Mouse (Mus musculus): ENCODE results near the gene Stx17. TPM values are rescaled to one million over a fixed set of nuclear protein-coding genes. Genes with fewer than 3 reads are reported as not detected.

Stx17 gene
- polyA plus RNA-seq (2015; fragmentation: Nextera tagmentation; extraction: Ambion mirVana): 18.5 and 20.4 TPM in 2 replicates

DNA sequence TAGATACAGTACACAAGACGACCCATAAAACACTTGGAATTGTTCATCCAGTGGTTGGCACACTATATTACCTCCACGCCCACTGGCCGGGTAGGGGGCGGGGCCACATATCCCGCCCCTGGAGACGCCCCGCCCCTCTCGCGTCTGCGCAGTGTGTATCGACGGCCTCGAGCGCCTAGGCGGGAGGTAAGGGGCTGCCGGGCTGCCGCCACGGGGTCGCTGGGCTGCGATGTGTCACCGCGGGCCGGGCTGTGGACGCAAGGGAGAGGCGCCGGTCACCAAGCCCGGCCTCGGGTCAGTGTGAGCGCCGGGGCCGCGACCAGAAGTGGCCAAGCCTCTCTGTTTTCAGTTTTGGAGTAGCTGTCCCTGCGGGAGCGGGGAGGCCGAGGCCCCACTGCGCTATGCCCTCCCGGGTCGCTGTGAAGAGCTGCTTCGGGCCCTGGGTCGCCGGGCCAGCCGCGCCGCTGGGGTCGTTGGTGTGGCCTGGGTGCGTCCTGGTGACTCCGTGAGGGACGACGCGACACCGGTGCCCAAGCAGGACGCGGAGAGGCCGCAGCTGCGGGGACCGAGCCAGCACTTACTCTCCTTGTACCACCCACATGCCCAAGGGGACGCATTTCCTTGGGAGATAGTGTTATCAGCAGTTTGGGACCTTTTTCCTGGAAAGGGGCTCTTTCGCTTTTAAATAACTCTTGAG is at the start of gene Stx17:
TSS of gene Stx17 (plus strand) at position 143 of the 697 bp plus-strand sequence.
- no peaks in the 10 kb centered on the region for H3K27me3 ChIP-seq
- peak within 1 kb of the TSS; percentile 90 for H3K4me3 ChIP-seq
- peak within 1 kb of the TSS; percentile 86 for H3K4me2 ChIP-seq
- peak within 1 kb of the TSS; percentile 68 for H3K27ac ChIP-seq
- 0 out of 2 replicates have a peak, but pooled peaks cover 5% of the 10 kb centered on the region for H3K4me1 ChIP-seq (replicated peaks)
- peak; percentile 100 for ATAC-seq (replicated peaks; ENCODE audit: insufficient number of reproducible peaks, insufficient read depth, low FRiP score, low read depth)
- H3K9me3 ChIP-seq (replicated peaks): no peaks in the 10 kb centered on the region
- peak within 1 kb of the TSS; percentile 95 for H3K9ac ChIP-seq
- H3K36me3 ChIP-seq: no peaks in the 10 kb centered on the region
- 1% methylated on average over 58 of the region's 58 CpGs for WGBS

DNA sequence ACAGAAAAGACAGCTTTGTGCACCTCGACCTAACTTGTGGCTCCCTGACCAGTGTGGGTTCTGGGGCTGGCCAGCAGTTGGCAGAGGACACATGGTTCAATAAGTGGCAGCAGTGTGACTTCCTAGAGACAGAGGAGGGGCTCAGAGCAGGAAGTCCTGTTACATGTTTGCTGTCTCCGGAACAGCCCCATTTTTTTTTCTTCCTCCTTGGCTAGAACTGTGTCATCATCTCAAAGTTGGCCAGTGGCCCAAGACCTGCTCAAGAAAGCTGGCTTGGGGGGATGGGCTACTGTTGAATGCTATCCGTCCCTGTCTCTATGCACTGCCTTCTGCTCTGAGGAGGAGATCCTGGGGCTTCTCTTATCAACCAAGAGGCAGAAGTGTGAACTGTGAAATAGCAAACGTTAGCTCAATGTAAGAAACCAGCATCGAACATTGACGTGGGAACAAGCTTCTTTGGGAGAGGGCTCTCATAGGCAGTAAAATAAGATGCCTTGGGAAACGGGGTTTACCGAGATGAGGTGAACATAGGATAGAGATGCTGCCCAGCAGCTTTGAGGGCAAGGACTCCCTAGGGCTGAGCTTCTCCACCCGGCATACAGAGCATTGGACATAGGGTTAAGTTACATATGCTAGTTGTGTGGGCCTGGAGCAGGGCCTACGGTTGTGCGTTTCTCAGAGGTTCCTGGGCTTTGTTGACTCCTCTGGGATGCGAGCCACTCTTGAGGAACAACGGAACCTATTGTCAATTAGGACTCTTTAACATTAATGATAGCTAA is 47.8 kb upstream of the Stx17 start:
- ATAC-seq (replicated peaks; ENCODE audit: insufficient number of reproducible peaks, insufficient read depth, low FRiP score, low read depth): no peak
- WGBS: 55% methylated on average over 13 of the region's 13 CpGs
- Histone ChIP-seq H3K4me1 (replicated peaks) (peaks cover 15% of the 10 kb centered on the region; the same call in 1 of the 2 replicates), H3K36me3 (no peaks in the 10 kb centered on the region), H3K4me2 (no peak overlapping the region), H3K27ac (no peak overlapping the region), H3K27me3 (no peaks in the 10 kb centered on the region), H3K9ac (no peak overlapping the region), H3K4me3 (no peak overlapping the region), H3K9me3 (replicated peaks) (no peaks in the 10 kb centered on the region)

GRCm38 (mm10) chr4:48078213-48078612 is 46.5 kb upstream of the Stx17 start:
- no peak overlapping the region for H3K4me3 ChIP-seq
- peaks cover 15% of the 10 kb centered on the region; the same call in 1 of the 2 replicates for H3K4me1 ChIP-seq (replicated peaks)
- ATAC-seq (replicated peaks; ENCODE audit: insufficient number of reproducible peaks, insufficient read depth, low FRiP score, low read depth): no peak
- WGBS: 11% methylated on average over 4 of the region's 4 CpGs
- H3K9me3 ChIP-seq (replicated peaks): no peaks in the 10 kb centered on the region
- H3K4me2 ChIP-seq: no peak overlapping the region
- no peak overlapping the region for H3K9ac ChIP-seq
- no peaks in the 10 kb centered on the region for H3K36me3 ChIP-seq
- no peak overlapping the region for H3K27ac ChIP-seq
- H3K27me3 ChIP-seq: no peaks in the 10 kb centered on the region

DNA sequence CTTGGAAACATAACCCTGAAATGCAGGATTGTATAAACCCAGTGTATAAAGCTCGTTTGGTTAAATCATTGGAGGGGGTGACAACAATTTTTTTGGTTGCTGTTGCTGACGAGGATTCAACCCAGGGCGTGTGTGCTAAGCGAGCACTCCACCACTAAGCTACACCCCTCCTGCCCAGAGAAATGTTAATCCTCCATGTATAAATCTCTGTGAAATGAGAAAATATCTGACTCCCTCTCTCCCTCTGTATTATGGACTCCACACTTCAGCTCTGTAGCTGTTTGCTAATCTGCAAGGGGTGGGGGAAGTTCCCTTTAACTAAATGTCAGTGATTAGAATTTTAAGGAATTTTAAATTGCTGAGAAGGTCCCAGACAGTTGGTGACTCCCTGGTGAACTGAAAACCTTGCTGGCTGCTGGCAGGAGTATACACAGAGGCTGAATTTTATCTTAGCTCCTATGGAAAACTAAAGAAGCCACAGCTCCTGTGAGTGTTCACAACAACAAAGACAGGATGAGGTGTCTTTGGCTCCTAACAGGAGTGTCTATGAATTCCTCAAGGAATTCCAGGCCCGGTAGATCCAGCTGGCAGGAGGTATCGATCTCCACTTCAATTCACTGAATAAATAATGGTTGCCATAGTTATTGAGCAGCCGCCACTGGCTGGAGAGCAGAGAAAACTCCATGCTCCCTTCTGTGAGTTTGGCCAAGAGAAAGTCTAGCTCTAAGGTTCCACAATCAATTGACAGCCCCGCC is 45.3 kb upstream of the Stx17 start:
- Histone ChIP-seq H3K36me3 (no peaks in the 10 kb centered on the region), H3K27ac (no peak overlapping the region), H3K27me3 (no peaks in the 10 kb centered on the region), H3K4me3 (no peak overlapping the region), H3K9me3 (replicated peaks) (no peaks in the 10 kb centered on the region), H3K4me2 (no peak overlapping the region), H3K9ac (no peak overlapping the region), H3K4me1 (replicated peaks) (peaks cover 15% of the 10 kb centered on the region; the same call in 1 of the 2 replicates)
- 58% methylated on average over 8 of the region's 8 CpGs for WGBS
- no peak for ATAC-seq (replicated peaks; ENCODE audit: insufficient number of reproducible peaks, insufficient read depth, low FRiP score, low read depth)

DNA sequence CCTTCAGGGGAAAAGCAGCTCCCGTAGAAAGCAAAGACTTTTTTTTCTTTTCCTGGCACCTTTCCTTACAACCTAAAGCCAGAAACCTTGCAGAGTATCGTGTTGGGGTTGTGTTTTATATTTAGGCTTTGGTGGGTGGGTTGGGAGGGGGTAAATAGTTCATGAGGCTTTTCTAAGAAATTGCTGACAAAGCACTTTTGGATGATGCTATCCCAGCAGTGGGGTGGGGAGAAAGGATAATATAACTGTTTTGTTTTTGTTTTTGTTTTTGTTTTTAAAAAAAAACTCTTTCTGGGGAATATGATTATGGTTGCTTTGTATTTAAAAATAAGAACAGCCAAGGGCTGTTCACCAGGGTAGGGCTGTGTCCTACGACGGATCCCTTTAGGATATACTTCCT is 41.3 kb upstream of the Stx17 start:
- no peaks in the 10 kb centered on the region for H3K36me3 ChIP-seq
- H3K27ac ChIP-seq: no peak overlapping the region
- no peaks in the 10 kb centered on the region for H3K9me3 ChIP-seq (replicated peaks)
- H3K4me2 ChIP-seq: no peak overlapping the region
- no peaks in the 10 kb centered on the region for H3K27me3 ChIP-seq
- no peaks in the 10 kb centered on the region for H3K4me1 ChIP-seq (replicated peaks)
- no peak for ATAC-seq (replicated peaks; ENCODE audit: insufficient number of reproducible peaks, insufficient read depth, low FRiP score, low read depth)
- no peak overlapping the region for H3K9ac ChIP-seq
- H3K4me3 ChIP-seq: no peak overlapping the region
- 81% methylated on average over 4 of the region's 4 CpGs for WGBS

DNA sequence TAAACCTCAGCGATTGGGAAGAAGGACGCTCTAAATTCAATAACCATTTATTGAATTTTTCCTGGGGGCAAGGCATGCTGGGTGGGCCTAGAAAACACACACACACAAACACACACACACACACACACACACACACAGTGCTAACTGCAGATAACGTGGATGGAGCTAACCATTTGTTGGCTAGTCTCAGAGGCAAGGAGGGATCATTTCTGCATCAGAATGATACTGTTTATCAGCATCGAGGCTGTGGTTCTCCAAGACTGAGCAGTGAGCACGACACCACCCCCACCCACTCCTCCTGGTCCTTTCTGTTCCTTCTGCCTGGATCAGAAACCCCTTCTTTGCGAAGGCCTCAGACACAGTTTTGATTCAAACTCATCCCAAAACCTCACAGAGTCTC is 38.1 kb upstream of the Stx17 start:
- Histone ChIP-seq H3K9ac (no peak overlapping the region), H3K4me3 (no peak overlapping the region), H3K27me3 (no peaks in the 10 kb centered on the region), H3K27ac (no peak overlapping the region), H3K9me3 (replicated peaks) (no peaks in the 10 kb centered on the region), H3K36me3 (no peaks in the 10 kb centered on the region), H3K4me1 (replicated peaks) (no peaks in the 10 kb centered on the region), H3K4me2 (no peak overlapping the region)
- 61% methylated on average over 6 of the region's 6 CpGs for WGBS
- no peak for ATAC-seq (replicated peaks; ENCODE audit: insufficient number of reproducible peaks, insufficient read depth, low FRiP score, low read depth)

DNA sequence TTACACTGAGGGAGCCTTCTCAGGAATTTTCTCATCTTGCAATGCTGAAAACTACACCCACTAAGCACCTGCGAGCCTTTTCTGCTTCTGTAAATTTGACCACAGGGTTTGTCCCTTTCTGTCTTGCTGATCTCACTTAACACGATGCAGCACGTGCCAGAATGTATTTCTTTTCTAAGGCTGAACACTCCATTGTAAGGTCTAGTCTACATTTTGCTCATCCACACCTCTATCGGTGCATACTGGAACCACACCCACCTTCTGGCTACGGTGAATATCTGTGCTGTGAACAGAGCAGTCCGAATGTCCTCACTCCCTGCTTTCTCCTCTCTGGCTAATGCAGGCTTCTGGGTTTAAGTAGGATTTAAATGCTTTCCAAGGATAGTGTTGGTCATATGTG is 37.2 kb upstream of the Stx17 start:
- Histone ChIP-seq H3K36me3 (no peaks in the 10 kb centered on the region), H3K4me2 (no peak overlapping the region), H3K9me3 (replicated peaks) (no peaks in the 10 kb centered on the region), H3K9ac (no peak overlapping the region), H3K27ac (no peak overlapping the region), H3K4me3 (no peak overlapping the region), H3K27me3 (no peaks in the 10 kb centered on the region), H3K4me1 (replicated peaks) (no peaks in the 10 kb centered on the region)
- no peak for ATAC-seq (replicated peaks; ENCODE audit: insufficient number of reproducible peaks, insufficient read depth, low FRiP score, low read depth)
- WGBS: 79% methylated on average over 6 of the region's 6 CpGs

- Histone ChIP-seq H3K4me2 (no peak overlapping the region), H3K4me1 (replicated peaks) (no peaks in the 10 kb centered on the region), H3K9ac (no peak overlapping the region), H3K27me3 (no peaks in the 10 kb centered on the region), H3K36me3 (no peaks in the 10 kb centered on the region), H3K27ac (no peak overlapping the region), H3K9me3 (replicated peaks) (no peaks in the 10 kb centered on the region), H3K4me3 (no peak overlapping the region)
- 72% methylated on average over 3 of the region's 3 CpGs for WGBS
- no peak for ATAC-seq (replicated peaks; ENCODE audit: insufficient number of reproducible peaks, insufficient read depth, low FRiP score, low read depth)
These were observed 31.5 kb upstream of the Stx17 start for GRCm38 (mm10) chr4:48093221-48093620.

DNA sequence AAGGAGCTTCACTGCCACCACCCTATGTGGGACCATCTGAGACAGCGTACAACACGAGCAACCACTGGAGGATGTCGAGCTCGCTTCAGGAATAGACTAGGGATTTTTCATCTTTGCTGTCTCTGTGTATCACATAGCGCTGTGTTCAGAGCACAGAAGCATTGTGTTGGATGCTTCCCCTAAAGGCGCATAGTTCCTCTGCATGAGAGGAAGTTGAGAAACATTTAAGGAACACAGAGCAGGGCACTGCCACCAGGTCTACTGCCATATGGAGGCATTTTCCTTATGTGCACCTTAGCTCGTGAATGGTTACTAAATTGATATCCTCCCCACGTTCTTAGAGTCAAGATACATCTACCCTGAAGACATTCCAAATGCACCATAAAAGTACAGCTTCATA is 24.5 kb upstream of the Stx17 start:
- H3K4me1 ChIP-seq (replicated peaks): no peaks in the 10 kb centered on the region
- no peak for ATAC-seq (replicated peaks; ENCODE audit: insufficient number of reproducible peaks, insufficient read depth, low FRiP score, low read depth)
- H3K27ac ChIP-seq: no peak overlapping the region
- H3K9ac ChIP-seq: no peak overlapping the region
- no peaks in the 10 kb centered on the region for H3K27me3 ChIP-seq
- WGBS: 72% methylated on average over 8 of the region's 8 CpGs
- H3K4me3 ChIP-seq: no peak overlapping the region
- H3K36me3 ChIP-seq: no peaks in the 10 kb centered on the region
- H3K9me3 ChIP-seq (replicated peaks): no peaks in the 10 kb centered on the region
- H3K4me2 ChIP-seq: no peak overlapping the region

DNA sequence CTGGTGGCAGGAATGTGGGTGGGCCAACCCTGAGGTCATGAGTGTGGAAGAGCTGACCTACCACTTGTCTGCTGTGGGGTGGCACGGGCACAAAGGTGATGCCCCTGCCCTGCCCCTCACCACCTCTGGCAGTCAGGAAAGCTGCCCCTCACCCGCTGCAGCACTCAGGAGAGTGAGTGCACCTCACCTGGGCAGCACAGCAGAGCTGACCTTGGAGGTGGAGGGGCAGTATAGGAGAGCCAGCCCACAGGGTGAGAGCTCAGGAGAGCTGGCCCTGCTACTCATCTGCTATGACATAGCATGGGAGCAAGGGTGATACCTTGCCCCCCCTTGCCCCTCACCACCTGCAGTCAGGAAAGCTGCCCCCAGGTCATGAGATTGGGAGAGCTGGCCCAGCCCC is 22.7 kb upstream of the Stx17 start:
- no peaks in the 10 kb centered on the region for H3K9me3 ChIP-seq (replicated peaks)
- H3K9ac ChIP-seq: no peak overlapping the region
- ATAC-seq (replicated peaks; ENCODE audit: insufficient number of reproducible peaks, insufficient read depth, low FRiP score, low read depth): 0 out of 2 replicates have a peak, but pooled peaks have one; percentile 31
- H3K36me3 ChIP-seq: no peaks in the 10 kb centered on the region
- H3K27ac ChIP-seq: no peak overlapping the region
- no peak overlapping the region for H3K4me2 ChIP-seq
- no peak overlapping the region for H3K4me3 ChIP-seq
- H3K27me3 ChIP-seq: no peaks in the 10 kb centered on the region
- WGBS: 72% methylated on average over 2 of the region's 2 CpGs
- no peaks in the 10 kb centered on the region for H3K4me1 ChIP-seq (replicated peaks)

DNA sequence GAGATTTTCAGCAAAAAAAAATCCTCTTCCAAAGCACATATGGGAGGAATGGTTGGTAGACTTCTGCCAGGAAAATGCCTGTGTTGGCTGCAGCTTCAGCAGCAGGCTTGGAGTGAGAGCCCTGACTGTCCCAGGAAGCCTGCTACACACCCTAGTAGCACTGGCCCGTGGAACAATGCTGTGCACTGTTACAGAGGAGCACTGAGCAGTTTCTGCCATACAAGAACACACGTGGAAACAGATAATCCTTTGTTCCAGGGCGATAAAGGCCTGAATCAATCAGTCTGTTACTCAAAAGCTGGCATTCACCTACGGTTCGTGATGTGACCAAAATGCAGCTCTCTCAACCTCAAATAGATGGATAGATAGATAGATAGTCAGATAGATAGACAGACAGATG is 19.3 kb upstream of the Stx17 start:
- no peak overlapping the region for H3K27ac ChIP-seq
- no peaks in the 10 kb centered on the region for H3K27me3 ChIP-seq
- H3K4me3 ChIP-seq: no peak overlapping the region
- no peaks in the 10 kb centered on the region for H3K36me3 ChIP-seq
- WGBS: 67% methylated on average over 5 of the region's 5 CpGs
- no peaks in the 10 kb centered on the region for H3K9me3 ChIP-seq (replicated peaks)
- no peak for ATAC-seq (replicated peaks; ENCODE audit: insufficient number of reproducible peaks, insufficient read depth, low FRiP score, low read depth)
- no peak overlapping the region for H3K4me2 ChIP-seq
- no peaks in the 10 kb centered on the region for H3K4me1 ChIP-seq (replicated peaks)
- no peak overlapping the region for H3K9ac ChIP-seq

Measured in heart, embryonic 15.5 days (tissue).